Mouse (Mus musculus): ENCODE data around the gene Aox1.
"Not testable (repeated sequence)": the region's sequence is repeated elsewhere in the genome, so short reads cannot be mapped to it uniquely, and the experiment has no call there.

Aox1 gene

DNA sequence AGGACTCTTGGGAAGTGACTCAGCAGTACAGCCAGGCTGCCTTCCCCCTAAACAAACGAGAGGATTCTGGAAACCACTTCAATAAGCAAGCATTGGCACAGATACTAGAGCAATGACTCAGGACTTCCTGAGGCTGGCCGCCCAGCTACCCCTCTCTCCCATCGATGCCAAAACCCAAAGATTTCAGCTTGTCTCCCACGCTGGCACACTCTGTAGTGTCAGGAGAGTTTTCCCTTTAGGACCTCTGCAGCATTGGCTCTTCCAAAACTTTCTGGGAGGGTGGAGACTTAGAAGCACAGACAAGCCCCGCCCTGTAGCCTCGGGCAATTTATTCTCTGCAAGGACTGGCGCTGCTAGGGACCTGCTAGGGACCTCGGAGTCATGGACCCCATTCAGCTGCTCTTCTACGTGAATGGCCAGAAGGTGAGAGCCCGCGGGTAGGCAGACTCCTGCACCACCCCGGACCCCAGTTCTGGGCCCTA is at the start of gene Aox1:
Gene Aox1, plus strand, starts transcription at position 296 of the 482 bp plus-strand sequence.
- peak; percentile 28 for DNase-seq

DNA sequence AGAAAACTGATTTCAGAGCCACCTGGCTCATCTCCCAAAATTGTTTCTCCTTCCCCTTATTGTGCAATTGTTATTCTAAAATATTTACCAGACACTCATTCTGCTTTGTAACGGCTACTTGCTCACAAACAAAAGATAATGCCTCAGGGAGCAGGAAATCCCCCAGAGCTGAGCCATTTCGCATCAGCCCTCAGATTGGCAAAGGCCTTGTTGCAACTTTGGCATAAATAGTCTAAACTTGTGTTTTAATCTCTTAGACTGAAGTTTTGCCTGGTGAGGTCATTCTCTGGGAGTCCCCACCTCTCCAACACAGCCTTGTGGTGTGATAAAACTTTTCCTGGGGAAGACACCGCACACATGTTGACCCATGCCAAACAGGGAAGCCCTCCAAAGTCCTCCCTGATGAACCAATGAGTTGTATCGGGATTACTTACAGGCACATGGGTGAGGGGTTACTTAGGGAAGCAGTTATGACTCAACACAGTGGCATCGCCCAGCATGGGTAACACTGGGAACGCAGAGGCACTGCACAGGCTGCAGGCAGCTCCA is 40.6 kb upstream of the Aox1 start:
- peak; percentile 3 for DNase-seq

DNA sequence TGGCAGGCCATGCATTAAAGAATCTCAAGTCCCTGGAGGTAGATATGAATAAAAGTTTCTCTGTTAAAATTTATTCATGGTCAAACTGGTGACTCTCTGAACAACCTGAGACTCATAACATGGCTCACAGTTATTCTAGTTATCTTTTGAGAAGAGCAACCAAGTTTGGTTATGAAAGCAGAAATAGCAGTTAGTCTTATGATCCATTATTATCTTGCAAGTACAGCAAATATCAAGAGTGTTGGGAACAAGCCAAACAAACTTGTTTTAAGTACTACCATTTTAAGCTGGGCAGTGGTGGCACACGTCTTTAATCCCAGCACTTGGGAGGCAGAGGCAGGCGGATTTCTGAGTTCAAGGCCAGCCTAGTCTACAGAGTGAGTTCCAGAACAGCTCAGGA is 38.5 kb upstream of the Aox1 start:
- no peak for DNase-seq

DNA sequence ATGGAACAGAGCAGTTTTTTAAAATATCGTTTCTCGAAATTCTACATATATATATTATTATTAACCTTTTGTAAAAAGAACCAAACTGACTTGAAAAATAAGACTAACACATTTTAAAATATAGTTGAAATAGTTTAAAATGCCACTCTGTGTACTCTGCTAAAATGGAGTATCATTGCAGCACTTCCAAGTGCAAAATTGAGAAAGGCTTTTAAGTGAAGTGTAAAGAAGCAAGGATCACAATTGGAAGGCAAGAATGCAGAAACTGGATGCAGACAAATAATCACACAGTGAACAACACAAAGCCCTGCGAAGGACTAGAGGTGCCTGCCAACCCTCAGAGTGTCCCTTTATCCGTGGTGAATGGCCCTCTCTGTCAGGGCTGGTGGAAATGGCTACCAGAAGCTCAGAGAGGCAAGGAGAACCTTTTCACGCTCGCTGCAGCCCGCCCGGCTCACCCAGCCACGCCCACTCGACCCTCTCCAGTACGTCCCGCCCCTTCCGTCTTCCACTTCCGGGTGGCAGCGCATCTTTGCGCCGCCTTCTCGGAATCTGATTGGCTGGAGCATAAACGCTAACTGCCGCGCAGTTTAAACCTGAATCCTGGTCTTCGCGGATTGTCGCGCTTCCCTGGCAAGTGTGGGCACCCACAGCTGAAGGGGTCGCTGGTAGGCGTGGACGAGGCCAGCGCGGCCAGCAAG is 34.1 kb upstream of the Aox1 start, which contains the start of gene Sgo2a:
Gene Sgo2a, plus strand, starts transcription at position 540 of the 701 bp plus-strand sequence.
- DNase-seq, result peak; percentile 97

DNA sequence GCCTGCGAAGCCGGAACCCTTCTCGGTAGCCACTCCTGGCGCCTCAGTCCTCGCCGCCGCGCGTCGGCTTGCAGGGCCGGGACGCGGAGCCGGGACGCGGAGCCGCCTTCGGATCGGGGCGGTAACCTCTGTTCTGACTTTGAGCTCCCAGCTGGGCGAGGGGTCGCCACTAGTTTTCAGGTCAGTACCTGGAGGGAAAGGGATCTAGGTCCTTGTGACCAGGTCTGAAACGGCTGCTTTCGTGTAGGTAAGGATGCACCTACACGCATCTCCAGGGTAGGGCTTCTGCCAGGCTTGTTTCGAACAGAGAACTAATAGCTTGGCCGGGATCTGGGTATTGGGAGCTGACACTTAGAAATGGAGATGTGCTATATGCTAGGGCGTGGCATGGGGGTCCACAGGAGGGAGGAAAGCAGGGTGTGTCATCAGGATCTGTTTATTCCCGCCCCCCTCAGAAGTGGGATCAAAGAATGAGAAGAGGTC is 33.6 kb upstream of the Aox1 start:
- DNase-seq, result no peak

DNA sequence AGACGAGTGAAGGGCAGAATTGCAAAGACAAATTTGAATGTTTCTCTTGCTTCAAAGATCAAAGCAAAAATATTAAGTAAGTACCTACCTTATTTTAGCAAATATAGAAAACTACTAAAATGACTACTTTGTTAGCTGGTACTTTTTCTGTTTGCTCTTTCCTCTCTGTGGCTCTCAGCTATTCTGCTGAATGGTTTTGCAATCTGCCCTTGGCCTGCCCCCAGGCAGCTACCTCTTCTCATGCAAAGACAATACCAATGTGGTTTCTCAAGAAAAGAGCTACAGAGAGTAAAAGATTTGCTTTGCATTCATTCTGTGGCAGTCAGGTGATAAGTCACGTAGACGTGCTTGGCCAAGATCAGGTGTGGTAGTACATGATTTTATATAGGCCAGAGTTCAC is 31.6 kb upstream of the Aox1 start:
- DNase-seq, result no peak

DNA sequence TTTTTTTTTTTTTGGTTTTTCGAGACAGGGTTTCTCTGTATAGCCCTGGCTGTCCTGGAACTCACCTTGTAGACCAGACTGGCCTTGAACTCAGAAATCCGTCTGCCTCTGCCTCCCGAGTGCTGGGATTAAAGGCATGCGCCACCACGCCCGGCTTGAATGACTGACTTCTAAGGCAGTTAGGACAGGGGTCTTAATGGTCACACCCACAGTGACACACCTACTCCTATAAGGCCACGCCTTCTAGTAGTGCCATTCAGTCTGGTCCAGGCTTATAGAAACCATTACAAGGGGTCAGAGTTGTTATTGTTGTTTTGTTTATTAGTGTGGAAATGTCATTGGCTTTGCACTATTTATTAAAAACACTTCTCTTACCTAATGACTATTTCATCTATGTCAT is 23.3 kb upstream of the Aox1 start:
- DNase-seq, result not testable (repeated sequence)

DNA sequence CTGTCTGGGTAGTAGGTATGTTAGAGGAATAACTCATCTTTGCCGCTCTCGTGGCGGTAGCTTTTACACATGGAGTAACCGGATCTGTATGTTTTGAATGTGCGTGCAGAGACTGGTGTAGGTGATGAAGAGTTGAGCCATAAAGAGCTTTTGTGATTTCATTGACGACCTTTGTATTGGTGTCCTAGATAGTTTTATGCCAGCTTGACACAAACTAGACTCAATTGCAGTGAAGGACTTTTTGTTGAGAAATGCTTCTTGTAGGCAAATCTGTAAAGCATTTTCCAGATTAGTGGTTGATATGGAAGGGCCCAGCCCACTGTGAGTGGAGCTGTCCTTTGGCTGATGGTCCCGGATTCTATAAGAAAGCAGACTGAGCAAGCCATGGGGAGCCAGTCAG is 10.9 kb upstream of the Aox1 start, which contains the start of gene Kctd18:
Gene Kctd18, minus strand, starts transcription at position 101 of the 400 bp plus-strand sequence.
- DNase-seq, result no peak

DNA sequence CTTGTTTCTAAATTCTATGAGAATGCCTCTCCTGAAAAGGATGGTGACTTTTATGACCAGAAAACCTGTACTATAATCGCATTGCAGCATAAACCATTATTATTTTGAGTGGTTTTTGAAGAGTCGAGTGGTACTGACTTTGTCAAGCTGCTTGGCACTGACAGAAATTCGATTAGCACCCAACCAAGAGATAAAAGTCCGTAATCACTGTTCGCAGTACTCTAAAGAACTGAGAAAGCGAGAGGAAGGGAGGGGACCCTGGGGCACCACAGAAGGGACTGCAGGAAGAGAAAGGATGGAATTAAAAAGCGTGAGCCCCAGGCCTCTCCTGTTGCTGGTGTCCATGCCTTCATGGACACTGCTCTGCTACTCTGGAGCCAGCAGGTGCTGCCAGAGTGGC is 2.0 kb upstream of the Aox1 start:
- no peak for DNase-seq

DNA sequence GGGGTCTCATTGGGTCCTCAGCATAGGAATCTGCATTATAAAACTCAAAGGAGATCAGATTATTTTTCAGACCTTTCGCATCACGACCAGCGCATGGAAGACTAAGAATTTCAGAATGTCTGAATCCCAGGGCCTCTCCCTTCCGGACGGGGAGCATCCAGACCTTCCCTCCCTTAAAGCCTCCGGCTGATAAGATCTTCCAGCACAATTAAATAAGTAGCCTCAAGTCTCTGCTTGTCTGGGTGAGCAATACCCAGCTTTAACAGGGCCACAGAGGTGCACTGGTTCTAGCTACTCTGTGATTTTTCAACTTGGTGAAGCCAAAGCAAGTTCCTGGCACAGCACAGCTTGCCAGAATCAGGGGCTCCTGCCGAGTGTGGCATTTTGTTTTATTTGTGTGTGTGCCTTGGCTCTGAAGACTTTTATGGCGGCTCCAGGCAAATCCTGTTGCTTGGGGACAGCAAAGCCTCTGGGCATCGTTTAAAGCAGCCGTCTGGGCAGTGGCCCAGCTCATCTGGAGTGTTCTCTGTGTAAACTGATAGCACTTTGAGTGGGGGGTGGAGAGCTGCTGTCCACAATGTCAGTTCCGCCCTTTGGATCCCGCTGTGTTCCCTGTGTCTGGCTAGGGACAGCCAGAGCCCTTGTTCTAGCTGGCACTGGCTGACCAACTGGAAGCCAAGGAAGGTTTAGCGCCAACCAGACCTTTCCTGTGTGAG is 583 bp downstream of the Aox1 start:
- DNase-seq, result peak; percentile 32

DNA sequence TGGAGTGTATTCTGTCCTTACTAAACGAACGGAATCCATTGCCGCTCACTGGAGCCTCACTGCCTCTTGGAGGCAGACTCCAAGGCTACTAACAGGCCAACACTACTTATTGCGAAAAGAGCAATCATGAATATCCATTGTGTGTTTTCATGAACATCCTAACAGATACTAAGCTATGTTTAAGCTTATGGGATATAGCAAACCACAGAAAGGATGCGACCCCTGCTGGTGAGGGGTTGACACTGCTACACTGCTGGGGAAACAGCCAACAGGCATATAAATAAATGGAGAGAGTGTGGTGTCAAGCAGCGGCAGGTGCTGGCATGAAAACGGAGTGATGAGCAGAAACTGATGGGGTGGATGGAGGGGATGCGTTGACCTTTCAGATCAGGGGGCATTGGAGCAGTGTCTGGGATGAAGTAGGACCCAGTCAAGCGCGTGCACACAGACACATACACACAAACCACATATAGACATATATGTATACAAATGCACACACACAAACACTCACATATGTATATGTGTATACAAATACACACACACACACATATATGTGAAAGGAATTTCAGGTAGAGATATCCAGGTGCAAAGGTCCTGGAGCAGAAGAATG is 1.5 kb downstream of the Aox1 start:
- DNase-seq, result peak; percentile 81

DNA sequence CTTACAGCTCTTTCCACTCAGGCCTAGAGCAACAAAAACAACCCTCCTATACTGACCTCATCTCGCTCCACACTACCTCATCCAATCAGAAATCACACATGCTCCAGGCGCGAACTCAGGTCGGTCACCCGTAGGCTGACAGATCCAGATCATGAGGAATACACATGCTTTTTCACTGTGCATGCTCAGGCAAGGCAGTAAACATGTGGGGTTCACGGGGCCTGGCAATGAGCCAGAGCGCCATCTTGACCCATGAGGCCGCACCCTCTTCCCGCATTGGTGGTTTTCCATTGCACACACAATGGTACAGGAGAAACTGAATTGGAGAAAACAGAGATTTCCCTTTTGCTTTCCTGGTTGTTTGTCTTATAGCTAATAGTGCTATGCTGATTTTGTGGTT is 7.6 kb downstream of the Aox1 start:
- DNase-seq, result not testable (repeated sequence)

DNA sequence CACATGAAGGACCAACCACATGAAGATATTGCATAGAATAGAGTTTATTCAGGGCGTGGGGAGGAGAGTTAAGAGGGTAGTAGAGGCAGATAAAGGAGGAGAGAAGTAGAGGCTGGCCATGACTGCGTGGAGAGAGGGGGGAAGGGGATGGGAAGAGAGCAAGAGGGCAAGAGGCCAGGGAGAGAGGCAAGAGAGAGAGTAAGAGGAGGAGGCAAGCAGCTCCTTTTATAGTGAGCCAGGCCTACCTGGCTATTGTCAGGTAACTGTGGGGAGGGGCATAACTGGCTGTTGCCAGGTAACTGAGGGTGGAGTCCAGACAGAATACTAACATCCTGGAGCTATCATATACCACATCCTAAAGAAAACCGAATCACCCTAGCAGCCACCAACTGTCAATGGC is 15.3 kb downstream of the Aox1 start:
- DNase-seq, result no peak

DNA sequence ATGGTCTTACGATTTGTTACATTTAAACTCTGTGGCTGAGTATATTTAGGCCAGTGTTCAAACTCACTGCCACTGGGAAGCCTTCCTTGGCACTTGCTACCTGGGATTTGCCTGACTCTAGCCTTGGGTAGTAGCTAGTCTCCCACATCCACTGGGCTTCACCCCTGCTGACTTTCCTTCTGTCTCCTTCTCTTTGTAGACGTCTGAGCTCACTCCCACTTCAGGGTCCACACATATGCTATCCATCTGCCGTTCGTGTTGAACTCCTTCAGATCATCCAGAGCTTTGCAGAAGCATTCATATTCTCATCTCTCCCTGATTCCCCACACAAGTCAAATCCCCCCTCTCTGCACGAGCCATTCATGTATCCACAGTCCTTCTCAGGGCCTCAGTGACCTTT is 15.8 kb downstream of the Aox1 start:
- no peak for DNase-seq

DNA sequence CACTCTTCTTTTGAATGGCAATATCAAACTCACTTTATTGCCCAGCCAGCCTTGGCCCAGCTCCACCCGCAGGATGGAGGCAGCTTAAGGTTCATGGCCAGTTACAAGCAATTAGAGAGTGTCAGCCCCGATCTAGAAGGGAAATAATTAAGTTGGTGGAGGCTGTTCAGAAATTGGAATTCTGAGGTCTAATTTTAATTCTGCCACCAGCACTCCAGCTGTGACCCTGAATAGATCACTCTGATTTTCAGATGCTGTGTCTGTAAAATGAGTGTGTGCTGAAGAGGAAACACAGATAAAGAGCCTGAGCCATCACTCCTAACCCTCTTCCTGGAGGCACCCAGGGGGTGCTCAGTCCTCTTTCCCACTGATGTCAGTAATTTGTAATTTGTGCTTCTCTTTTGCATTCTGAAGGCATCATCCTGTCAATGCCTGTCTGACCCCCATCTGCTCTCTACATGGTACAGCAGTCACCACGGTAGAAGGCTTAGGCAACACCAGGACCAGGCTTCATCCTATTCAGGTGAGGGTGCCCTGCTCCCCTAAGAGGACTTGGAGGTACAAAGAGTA is 17.1 kb downstream of the Aox1 start:
- DNase-seq, result no peak

DNA sequence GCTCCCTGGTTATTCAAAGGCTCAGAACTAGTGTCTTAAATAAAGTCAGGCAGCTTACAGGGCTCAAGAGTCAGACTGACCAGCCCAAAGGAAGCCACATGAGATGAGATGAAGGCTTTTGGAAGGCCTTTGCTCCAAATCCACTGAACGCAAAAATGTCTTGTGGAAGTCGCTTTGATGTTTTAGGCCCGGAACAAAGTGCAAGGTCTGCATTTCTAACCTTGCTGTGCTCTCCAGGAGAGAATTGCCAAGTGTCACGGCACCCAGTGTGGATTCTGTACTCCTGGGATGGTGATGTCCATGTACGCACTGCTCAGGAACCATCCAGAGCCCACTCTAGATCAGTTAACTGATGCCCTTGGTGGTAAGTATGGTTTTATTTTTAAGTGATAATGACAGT is 19.4 kb downstream of the Aox1 start:
- no peak for DNase-seq

DNA sequence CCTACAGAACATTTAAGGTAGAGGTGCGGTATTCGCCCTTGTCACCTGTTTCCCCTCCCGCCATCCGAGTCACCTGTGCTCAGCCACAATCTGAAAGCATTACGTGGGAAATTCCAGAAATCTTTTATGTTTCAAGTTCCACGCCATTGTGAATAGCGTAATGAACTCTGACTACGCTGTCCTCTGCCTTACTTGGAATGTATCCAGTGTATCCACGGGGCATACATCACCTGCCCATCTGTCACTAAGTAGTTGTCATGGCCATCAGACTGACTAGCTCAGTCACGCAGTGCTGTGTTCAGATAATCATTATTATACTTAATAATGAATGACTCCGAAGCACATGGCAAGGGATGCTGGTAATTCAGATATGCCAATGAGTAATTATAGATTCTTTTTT is 25.9 kb downstream of the Aox1 start:
- no peak for DNase-seq

DNA sequence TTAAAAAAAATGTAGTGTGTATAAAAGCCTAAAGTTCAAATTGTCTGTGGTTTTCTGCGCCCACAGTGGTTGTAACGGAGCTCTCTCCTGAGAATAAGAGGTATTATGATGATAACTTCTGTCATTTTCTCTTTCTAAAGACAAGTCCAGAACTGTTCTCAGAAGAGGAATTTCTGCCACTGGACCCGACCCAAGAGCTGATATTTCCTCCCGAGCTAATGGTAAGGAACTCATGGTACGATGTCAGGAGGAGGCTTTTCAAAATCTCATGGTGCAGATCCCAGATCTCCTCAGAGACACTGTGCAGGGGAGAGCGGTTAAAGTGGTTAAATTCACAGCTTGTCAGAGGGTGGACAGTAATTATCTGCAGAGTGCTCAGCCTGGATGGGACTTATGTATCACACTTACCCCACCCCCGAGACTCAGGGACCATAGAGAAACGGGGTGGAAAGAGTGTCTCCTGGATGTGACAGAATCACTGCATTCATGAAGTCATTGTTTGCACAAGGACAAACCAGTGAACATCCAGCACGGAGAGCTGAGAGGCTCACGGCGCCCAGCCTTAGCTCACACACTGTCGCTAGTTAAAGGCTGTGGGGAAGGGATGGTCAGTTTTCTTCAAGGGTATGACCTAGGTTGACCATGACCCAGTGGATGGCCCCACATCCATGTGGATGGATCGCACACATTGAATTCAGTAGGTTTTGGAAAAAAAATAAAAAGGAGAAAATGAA is 26.5 kb downstream of the Aox1 start:
- DNase-seq, result no peak

DNA sequence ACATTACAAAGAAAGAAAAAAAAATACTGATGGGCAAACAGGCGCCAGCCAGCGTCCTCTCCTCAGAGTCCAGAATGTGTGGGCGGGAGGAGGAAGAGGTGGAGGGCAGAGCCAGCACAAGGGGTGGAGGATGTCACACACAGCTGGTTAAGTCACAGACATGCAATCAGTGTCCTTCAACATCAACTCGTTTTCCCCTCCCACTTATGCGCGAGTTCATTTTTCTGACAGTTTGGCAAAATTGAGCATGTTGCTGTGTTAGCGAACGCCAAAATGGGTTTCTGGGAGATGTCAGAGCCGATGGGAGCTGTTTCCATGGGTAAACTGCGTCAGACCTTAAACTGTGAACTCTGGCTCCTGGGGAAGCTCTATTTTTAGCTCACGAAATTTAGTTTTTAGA is 27.2 kb downstream of the Aox1 start:
- DNase-seq, result no peak

DNA sequence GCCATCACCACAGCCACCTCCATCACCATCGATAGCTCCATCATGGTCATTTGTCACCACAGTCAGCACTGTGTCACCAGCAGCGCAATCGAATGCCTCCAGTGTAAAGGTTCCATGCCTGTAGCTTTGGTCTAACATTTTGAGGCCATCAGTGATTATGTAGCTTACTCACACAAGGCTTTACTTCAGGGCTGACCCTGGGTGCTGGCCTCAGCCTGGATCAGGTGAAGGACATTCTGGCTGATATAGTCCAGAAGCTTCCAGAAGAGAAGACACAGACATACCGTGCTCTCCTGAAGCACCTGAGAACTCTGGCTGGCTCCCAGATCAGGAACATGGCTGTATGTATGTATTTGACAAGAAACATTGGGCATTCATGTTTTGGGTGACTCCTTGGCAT is 29.1 kb downstream of the Aox1 start:
- no peak for DNase-seq

DNA sequence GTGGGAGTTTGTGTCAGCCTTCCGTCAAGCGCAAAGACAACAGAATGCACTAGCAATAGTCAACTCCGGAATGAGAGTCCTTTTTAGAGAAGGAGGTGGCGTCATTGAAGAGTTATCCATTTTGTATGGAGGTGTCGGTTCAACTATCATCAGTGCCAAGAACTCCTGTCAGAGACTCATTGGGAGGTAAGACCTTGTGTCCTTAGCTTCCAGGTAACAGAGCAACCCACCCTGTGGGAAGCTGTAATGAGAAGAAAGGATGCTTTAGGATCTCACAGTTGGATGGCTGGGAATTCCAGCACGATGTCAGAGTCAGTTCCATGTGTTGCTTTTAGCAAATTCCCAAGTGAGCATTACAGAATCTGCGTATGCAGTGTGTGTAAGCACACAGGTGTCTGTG is 32.4 kb downstream of the Aox1 start:
- no peak for DNase-seq

DNA sequence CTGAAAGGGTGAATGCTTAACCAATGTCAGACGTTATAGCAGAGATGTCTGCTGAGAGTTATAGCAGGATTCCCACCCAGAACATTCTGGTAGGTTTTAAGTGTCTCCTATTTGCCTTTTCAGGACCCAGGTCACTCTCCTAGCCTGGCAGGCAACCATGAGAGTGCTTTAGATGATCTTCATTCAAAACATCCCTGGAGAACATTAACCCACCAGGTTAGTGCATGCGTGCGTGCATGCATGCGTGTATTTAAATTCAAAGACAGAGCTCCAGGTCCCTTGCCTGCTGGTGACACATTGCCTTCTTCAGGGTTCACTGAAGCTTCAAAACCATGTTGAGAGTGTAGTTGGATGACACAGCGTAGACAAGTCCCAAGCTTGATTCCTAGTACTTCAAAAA is 35.4 kb downstream of the Aox1 start:
- no peak for DNase-seq

All from retina, postnatal 1 day (tissue).